Mouse (Mus musculus): Measurements from ENCODE around the gene Zc3h18.

GRCm38 (mm10) chr8:122451161-122451703, 74.8 kb downstream of the Zc3h18 start:
- TF ChIP-seq CTCF (IDR thresholded peaks at IDR 0.05; ENCODE audit: borderline replicate concordance, control insufficient read depth, extremely low read depth, insufficient read depth, low read length, poor library complexity) (no peak), POLR2A (IDR thresholded peaks at IDR 0.05; ENCODE audit: control insufficient read depth, extremely low read depth, insufficient read depth, low read length, poor library complexity) (no peak)

Data from thymus, adult 2 months (tissue).